In the genomic region with DNA sequence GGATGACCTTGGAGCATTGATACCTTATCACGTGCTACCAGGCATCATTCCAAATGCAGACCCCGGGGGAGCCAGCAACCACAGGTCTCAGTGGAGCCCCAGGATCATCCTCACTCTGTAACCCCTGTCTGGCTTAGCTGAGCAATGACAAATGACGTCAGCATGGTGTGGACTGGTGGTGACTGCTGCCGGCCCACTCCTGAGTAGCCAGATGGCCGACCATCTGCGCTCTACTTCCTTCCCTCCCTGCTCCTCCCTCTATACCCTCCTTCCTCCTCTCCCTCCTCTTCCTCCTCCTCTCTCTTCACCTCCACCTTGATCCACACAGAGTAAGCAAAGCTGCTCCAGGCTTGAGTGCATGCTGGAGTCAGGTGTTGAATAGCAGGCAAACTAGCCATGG, we compare ENCODE assay signal across 11 mouse cellular contexts. TPM values are rescaled to one million over a fixed set of nuclear protein-coding genes. Genes with fewer than 3 reads are reported as not detected.
DNase-seq lines count a peak whose midpoint lies in the region; ATAC-seq and TF ChIP-seq lines count a peak whose summit lies in the region.
"Had no signal": no experiment of that assay in that cellular context is flagged by ENCODE, and none has a peak within 500 bp of the region (broad histone marks: within the 10 kb centered on the region; RNA-seq: fewer than 3 reads in every experiment).

No protein-coding gene starts in this region.

- no peaks in the 10 kb centered on the region for H3K36me3 ChIP-seq in hindbrain, postnatal 0 days (ENCODE audit: insufficient read depth, low read length)
- H3K36me3 ChIP-seq: stomach, embryonic 15.5 days had no signal

- H3K9me3 ChIP-seq in hindbrain, postnatal 0 days (ENCODE audit: low read length): no peaks in the 10 kb centered on the region
- H3K9me3 ChIP-seq: stomach, embryonic 15.5 days had no signal

- peak overlapping the region; percentile 80; the same call in 1 of the 2 replicates for H3K27ac ChIP-seq in hindbrain, postnatal 0 days
- H3K27ac ChIP-seq: stomach, embryonic 15.5 days had no signal

- DNase-seq in layer of hippocampus, adult 9-11 months: peak; percentile 53
- DNase-seq in layer of hippocampus, adult 9-10 months (ENCODE audit: low spot score): no peak
- DNase-seq in brain, embryonic 14.5 days (ENCODE audit: low read depth): peak; percentile 42
- DNase-seq in cerebellum, adult 9-11 months: peak; percentile 88
- DNase-seq in hindbrain, postnatal 0 days (ENCODE audit: low spot score): peak; percentile 73
- DNase-seq in spleen, postnatal 14 days (ENCODE audit: low spot score in 2 of 2): no peak
- DNase-seq in lung, postnatal 4 days: no peak
- DNase-seq in adrenal gland, postnatal 25 days: no peak
- DNase-seq: kidney, adult 2 months; lung, embryonic 14.5 days had no signal

- peaks cover 24% of the 10 kb centered on the region for H3K4me1 ChIP-seq in hindbrain, postnatal 0 days (ENCODE audit: insufficient read depth, low read length)

- H3K4me2 ChIP-seq in hindbrain, postnatal 0 days (ENCODE audit: low read depth, low read length): no peak overlapping the region
- H3K4me2 ChIP-seq: lung, embryonic 14.5 days; stomach, embryonic 15.5 days had no signal

- TF ChIP-seq CTCF in brain, embryonic 14.5 days (IDR thresholded peaks at IDR 0.05; ENCODE audit: borderline replicate concordance, extremely low read depth, insufficient read depth, insufficient read length): no peak
- TF ChIP-seq CTCF in hindbrain, postnatal 0 days (IDR thresholded peaks at IDR 0.05; ENCODE audit: low read depth): no peak

- TF ChIP-seq POLR2A in brain, embryonic 14.5 days (IDR thresholded peaks at IDR 0.05; ENCODE audit: borderline replicate concordance, extremely low read depth, insufficient read depth, insufficient read length, poor library complexity, severe bottlenecking): no peak

- 36% methylated on average over 6 of the region's 6 CpGs for WGBS in hindbrain, postnatal 0 days

- no peak overlapping the region for H3K9ac ChIP-seq in hindbrain, postnatal 0 days (replicated peaks; ENCODE audit: low read length)
- H3K9ac ChIP-seq: lung, embryonic 14.5 days; stomach, embryonic 15.5 days had no signal

- no peaks in the 10 kb centered on the region for H3K27me3 ChIP-seq in hindbrain, postnatal 0 days (ENCODE audit: insufficient read depth, low read length)
- H3K27me3 ChIP-seq: stomach, embryonic 15.5 days had no signal

- no peak overlapping the region for H3K4me3 ChIP-seq in hindbrain, postnatal 0 days (ENCODE audit: low read length)
- H3K4me3 ChIP-seq: stomach, embryonic 15.5 days had no signal

- no peak for ATAC-seq in hindbrain, postnatal 0 days

RNA-seq across cellular contexts. Expression of a gene that starts 43.7 kb away (rescaled TPM):
- polyA plus RNA-seq in brain, embryonic 14.5 days (2012; rRNA removed): 31.6 and 71.5 TPM in 2 replicates
- total RNA-seq in hindbrain, postnatal 0 days (2014; rRNA removed): 35.4 and 37.5 TPM in 2 replicates
- 20.9 and 22.7 TPM in 2 replicates for polyA plus RNA-seq in hindbrain, postnatal 0 days (2015; fragmentation: Nextera tagmentation; extraction: Ambion mirVana)
- total RNA-seq in adrenal gland, postnatal 25 days (2021): 316 and 358 TPM in 2 replicates

Comparison
In these comparisons a context has a peak if more than half of its experiments do, and no peak if none do; other contexts are left out.
1. DNase-seq: peak in layer of hippocampus, adult 9-11 months (single experiment), brain, embryonic 14.5 days (single experiment), cerebellum, adult 9-11 months (single experiment) and hindbrain, postnatal 0 days (single experiment); none in layer of hippocampus, adult 9-10 months (single experiment), spleen, postnatal 14 days (0 of 2), lung, postnatal 4 days (0 of 2) and adrenal gland, postnatal 25 days (single experiment).